Mouse (Mus musculus) intestine, embryonic 15.5 days (tissue): ENCODE measurements around the gene Il1rapl2. TPM values are rescaled to one million over a fixed set of nuclear protein-coding genes. Genes with fewer than 3 reads are reported as not detected.

ENCODE experiments used
- ATAC-seq: fragments of 200-750 bp; cut with Nextera tagmentation; 2 replicates; pipeline ENCODE4 v1.8.0; 2017; ENCODE audit warnings: moderate TSS enrichment, moderate library complexity
- H3K27ac ChIP-seq: fragments of 300-500 bp; sonication (generic); 2 replicates; pipeline ENCODE4 v1.5.1; 2015; ENCODE audit warnings: mild to moderate bottlenecking, inconsistent platforms
- H3K27me3 ChIP-seq: fragments of 300-500 bp; sonication (generic); replicated peaks from 2 replicates; pipeline ENCODE4 v1.6.1; 2015; ENCODE audit warnings: inconsistent platforms
- H3K36me3 ChIP-seq: fragments of 300-500 bp; sonication (generic); 2 replicates; pipeline ENCODE4 v1.6.1; 2015; ENCODE audit warnings: inconsistent platforms
- H3K4me1 ChIP-seq: fragments of 300-500 bp; sonication (generic); replicated peaks from 2 replicates; pipeline ENCODE4 v1.6.1; 2015; ENCODE audit warnings: inconsistent platforms
- H3K4me2 ChIP-seq: fragments of 300-500 bp; sonication (generic); replicated peaks from 2 replicates; pipeline ENCODE4 v1.6.1; 2015; ENCODE audit warnings: mild to moderate bottlenecking, inconsistent platforms
- H3K4me3 ChIP-seq: fragments of 300-500 bp; sonication (generic); replicated peaks from 2 replicates; pipeline ENCODE4 v1.5.1; 2015; ENCODE audit warnings: inconsistent platforms
- H3K9ac ChIP-seq: fragments of 300-500 bp; sonication (generic); 2 replicates; pipeline ENCODE4 v1.6.1; 2015; ENCODE audit warnings: inconsistent platforms
- H3K9me3 ChIP-seq: fragments of 300-500 bp; sonication (generic); 2 replicates; pipeline ENCODE4 v1.6.1; 2016; ENCODE audit warnings: inconsistent platforms
- WGBS: fragments of 180-500 bp; shearing (Covaris S2); methylation state at CpG from one replicate; pipeline ENCODE4 v1.1.7; 2015; 5-methylcytosine and 5-hydroxymethylcytosine counted together
- polyA plus RNA-seq: library from polyadenylated mRNA; unstranded; fragments of >200 nt; fragmentation: Nextera tagmentation; extraction: Ambion mirVana; gene quantifications from 2 replicates; pipeline ENCODE4 v1.2.1, GENCODE M21; 2015

Gene Il1rapl2
- 0.21 and 0.38 TPM in 2 replicates for polyA plus RNA-seq

DNA sequence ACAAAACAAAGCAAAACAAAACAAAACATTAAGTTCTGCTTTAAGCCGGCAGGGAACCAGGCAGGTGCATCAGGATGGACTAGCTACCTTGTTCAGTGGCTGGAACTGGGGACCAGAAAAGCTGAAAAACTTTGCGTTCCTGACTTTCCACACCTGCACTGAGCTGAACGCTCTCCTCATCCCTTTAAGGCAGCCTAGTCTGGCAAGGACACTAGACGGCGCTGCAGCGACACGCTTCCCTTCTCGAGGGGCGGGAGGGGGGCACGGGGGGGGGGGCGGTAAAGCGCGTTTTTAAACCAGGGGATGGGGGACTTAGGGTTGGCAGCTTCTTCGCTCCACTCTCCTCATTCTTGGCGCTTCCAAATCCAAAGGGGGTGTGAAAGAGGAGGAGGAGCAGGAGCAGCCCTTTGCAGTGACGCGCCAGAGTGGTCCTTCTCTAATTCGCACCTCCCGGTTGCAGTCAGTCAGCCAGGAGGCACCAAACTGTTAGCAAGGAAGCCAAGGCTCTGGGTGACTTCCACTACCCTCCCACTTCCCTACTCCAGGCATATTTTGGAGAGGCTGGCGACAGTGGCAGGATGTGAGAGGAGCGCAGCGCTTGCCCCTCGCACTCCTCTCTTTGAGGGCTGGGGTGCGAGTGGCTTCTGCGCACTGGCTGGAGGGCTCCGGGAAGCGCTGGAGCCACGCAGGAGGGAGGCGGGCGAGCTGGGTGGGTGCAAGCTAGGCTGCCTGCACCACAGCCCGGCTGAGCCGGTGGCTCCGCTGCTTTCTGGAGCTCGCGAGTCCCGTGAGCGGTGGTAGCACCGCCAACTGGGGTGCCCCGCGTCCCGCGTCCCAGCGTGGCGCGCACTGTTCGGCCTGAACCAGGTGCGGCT, at the start of gene Il1rapl2:
TSS of gene Il1rapl2 (plus strand) at position 288 of the 875 bp plus-strand sequence.
- no peak within 1 kb of the TSS for H3K27ac ChIP-seq
- peak; percentile 47; the same call in 1 of the 2 replicates for ATAC-seq
- H3K9ac ChIP-seq, result no peak within 1 kb of the TSS
- no peaks in the 10 kb centered on the region for H3K36me3 ChIP-seq
- H3K9me3 ChIP-seq, result no peaks in the 10 kb centered on the region
- H3K4me3 ChIP-seq, result peak within 1 kb of the TSS; percentile 31
- no peaks in the 10 kb centered on the region for H3K4me1 ChIP-seq
- H3K27me3 ChIP-seq, result peaks cover 31% of the 10 kb centered on the region
- WGBS, result 16% methylated on average over 47 of the region's 47 CpGs
- peak within 1 kb of the TSS; percentile 66 for H3K4me2 ChIP-seq

DNA sequence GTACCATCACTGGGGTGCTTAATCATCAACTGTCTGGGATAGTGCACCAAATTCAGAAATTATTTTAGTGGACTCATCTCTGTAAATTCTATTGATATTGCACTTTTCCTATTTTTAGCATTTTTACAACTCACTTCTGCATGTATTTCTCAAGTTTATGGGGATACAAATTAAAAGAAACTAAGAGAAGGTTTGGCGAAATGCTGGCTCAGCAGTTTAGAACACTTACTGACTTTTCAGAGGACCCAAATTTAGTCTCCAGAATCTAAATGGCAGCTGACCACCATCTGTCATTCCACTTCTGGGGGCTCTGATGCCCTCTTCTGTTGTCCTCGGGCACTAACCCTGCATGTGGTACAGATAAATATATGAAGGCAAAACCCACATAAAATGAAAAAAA, 22.1 kb upstream of the Il1rapl2 start:
- Histone ChIP-seq H3K9ac (no peak overlapping the region), H3K4me1 (no peaks in the 10 kb centered on the region), H3K4me3 (no peak overlapping the region), H3K27me3 (no peaks in the 10 kb centered on the region), H3K9me3 (no peaks in the 10 kb centered on the region), H3K4me2 (no peak overlapping the region), H3K36me3 (no peaks in the 10 kb centered on the region), H3K27ac (no peak overlapping the region)
- no peak for ATAC-seq
- WGBS, result 84% methylated on average over 2 of the region's 2 CpGs

DNA sequence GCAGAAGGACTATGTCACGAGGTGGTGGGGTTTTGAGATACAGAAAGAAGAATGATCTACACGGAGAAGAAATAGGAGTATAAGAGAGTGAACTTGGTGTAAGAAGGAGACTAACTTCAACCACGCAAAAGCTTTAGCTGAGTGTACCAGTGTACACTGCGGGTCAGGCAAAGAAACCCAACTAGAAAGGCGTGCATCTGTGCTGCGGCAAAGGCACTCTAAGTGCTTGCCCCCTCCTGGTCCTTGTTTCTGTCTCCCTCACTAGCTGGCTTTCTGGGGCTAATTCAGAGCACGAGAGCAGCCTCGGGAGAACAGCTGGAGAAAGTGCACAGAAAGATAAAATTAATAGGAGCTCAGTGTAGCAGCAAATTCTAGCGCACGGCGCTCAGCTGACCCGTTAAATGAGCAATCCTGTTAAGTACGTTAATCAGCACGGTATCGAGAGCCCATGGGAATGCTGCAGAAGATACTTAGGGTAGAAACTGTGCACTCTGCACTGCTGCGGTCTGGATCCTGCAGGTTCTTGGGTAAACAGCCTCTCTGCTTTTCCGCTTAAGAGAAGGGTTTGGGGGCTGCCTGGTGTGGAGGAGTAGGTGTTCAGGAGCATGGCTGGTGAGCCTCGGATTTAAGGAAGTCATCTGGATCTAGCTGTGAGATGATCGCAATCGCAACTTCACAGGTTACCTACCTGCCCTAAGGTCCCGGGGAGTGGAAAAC, 778 bp upstream of the Il1rapl2 start:
- Histone ChIP-seq H3K4me2 (peak overlapping the region; percentile 66), H3K4me3 (no peak overlapping the region), H3K9me3 (no peaks in the 10 kb centered on the region), H3K4me1 (no peaks in the 10 kb centered on the region), H3K36me3 (no peaks in the 10 kb centered on the region), H3K9ac (no peak overlapping the region), H3K27me3 (peaks cover 31% of the 10 kb centered on the region), H3K27ac (no peak overlapping the region)
- 34% methylated on average over 21 of the region's 21 CpGs for WGBS
- no peak for ATAC-seq

DNA sequence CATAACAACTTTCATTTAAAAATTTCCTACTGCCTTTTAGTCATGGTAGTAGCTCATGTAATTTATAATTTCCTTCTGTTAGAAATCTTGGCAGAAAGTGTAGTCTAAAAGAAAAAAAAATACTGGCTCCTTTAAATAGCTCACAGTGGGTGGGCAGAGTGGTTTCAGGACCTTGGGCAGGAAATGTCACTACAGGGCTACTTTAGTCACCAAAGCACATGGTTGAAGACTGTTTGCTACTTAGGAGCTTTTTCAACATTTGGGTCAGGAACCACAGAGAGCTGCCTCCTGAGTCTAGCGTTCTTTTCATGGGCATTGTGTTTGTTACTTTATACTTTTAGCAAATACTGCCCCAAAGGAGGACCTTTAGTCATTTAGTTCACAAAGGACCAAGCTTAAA, 12.2 kb downstream of the Il1rapl2 start:
- WGBS, result 45% methylated on average over 1 of the region's 1 CpGs
- Histone ChIP-seq H3K9ac (no peak overlapping the region), H3K27ac (no peak overlapping the region), H3K4me2 (no peak overlapping the region), H3K4me3 (no peak overlapping the region), H3K36me3 (no peaks in the 10 kb centered on the region), H3K9me3 (no peaks in the 10 kb centered on the region), H3K27me3 (no peaks in the 10 kb centered on the region), H3K4me1 (no peaks in the 10 kb centered on the region)
- ATAC-seq, result no peak

DNA sequence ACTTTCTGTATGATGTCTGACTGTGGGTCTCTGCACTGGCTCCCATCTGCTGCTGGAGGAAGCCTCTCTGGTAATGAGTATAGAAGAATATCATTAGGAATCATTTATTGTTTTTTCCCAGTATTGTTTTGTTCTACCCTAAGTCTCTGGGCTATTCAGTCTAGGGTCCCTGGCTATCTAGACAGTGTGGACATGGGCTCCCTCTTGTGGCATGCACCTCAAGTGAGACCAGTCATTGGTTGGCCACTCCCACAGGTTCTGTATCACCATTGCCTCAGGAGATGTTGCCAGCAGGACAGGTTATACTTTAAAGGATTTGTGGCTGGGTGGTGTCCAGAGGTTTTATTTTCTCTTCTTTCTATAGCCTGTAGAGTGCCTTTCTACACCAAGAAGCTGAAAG, 50.3 kb downstream of the Il1rapl2 start:
- H3K4me1 ChIP-seq, result no peaks in the 10 kb centered on the region
- H3K4me2 ChIP-seq, result no peak overlapping the region
- no peak for ATAC-seq
- no peaks in the 10 kb centered on the region for H3K9me3 ChIP-seq
- no peaks in the 10 kb centered on the region for H3K27me3 ChIP-seq
- H3K9ac ChIP-seq, result no peak overlapping the region
- H3K4me3 ChIP-seq, result no peak overlapping the region
- no peak overlapping the region for H3K27ac ChIP-seq
- no peaks in the 10 kb centered on the region for H3K36me3 ChIP-seq

DNA sequence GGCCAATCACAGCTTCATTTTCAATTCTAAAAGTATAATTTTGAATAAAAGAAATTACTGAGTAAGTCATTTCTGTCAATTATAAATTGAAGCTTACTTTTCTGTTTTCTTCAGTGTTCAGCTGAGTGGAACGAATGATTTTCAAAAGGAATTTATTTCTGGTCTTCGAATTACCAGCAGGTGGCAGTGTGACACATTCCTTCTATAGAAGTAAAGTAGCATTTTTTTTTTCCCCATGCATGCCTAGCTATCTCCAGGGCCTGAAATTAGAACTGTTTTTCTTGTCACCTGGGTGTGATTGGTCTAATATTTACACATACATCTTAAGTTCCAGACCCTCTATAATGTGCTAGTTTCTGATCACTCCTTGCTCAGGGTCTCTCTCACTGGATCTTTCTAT, 96.6 kb downstream of the Il1rapl2 start:
- Histone ChIP-seq H3K9me3 (no peaks in the 10 kb centered on the region), H3K9ac (no peak overlapping the region), H3K27me3 (no peaks in the 10 kb centered on the region), H3K4me3 (no peak overlapping the region), H3K4me1 (no peaks in the 10 kb centered on the region), H3K36me3 (no peaks in the 10 kb centered on the region), H3K4me2 (no peak overlapping the region), H3K27ac (no peak overlapping the region)
- WGBS, result 15% methylated on average over 2 of the region's 2 CpGs
- no peak for ATAC-seq

DNA sequence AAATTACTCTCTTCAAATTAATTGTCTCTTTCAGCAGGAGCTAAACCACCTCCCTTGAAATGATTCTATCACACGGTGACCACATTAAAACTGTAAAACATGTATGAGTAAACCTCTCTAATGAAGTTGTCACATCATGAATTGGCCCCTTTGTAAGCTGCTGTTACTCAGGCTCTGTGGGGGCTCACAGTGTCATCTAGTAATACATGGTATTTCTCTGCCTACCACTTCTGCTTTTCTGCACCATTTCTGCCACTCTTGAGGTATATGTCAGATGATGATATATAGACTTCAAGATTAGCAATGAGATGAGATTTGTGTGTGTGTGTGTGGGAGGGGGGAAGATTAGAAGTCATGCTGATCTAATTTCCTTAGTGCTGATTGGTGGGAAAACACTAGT, 117.6 kb downstream of the Il1rapl2 start:
- Histone ChIP-seq H3K36me3 (no peaks in the 10 kb centered on the region), H3K4me2 (no peak overlapping the region), H3K27ac (no peak overlapping the region), H3K27me3 (no peaks in the 10 kb centered on the region), H3K9me3 (no peaks in the 10 kb centered on the region), H3K9ac (no peak overlapping the region), H3K4me3 (no peak overlapping the region), H3K4me1 (no peaks in the 10 kb centered on the region)
- ATAC-seq, result no peak
- 81% methylated on average over 1 of the region's 1 CpGs for WGBS

DNA sequence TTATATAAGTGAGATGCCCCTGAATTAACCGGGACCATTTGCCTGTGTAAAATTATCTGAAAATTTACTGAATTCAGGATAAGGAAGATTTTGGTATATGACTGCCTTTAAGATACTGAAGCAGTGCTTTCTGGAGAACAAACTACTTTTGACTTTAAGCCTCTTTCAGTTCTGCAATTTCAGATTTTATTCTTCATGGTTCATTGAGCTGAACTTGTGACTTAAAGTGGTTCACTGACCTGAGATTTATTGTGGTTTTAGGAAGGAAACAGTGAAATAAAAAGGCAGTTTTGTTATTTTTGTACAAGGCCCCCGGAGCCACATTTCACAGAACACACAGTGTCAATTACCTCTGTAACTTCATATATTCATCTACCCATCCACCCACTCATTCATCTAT, 129.6 kb downstream of the Il1rapl2 start:
- WGBS, result 88% methylated on average over 2 of the region's 2 CpGs
- Histone ChIP-seq H3K4me2 (no peak overlapping the region), H3K36me3 (no peaks in the 10 kb centered on the region), H3K4me3 (no peak overlapping the region), H3K9ac (no peak overlapping the region), H3K27me3 (no peaks in the 10 kb centered on the region), H3K9me3 (no peaks in the 10 kb centered on the region), H3K4me1 (no peaks in the 10 kb centered on the region), H3K27ac (no peak overlapping the region)
- ATAC-seq, result no peak

DNA sequence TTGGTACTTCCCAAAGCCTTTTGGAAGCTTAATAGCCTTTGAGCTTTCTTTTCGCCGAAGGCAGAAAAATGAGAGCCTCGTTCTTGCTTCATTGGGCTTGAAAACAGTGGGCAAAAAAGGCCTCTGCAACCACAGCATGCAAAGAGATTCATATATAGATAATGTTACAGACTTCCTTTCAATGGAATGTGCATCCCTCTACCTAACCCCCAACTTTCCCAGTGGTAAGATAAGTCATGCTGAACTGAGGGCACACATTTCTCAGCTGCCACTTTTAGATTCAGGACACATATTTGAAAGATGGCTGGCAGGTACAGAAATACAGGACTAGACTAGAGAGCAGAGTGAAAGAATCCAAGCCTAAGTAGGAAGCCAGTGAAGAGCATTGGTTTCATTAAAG, 185.1 kb downstream of the Il1rapl2 start:
- Histone ChIP-seq H3K36me3 (no peaks in the 10 kb centered on the region), H3K4me1 (no peaks in the 10 kb centered on the region), H3K4me3 (no peak overlapping the region), H3K9me3 (no peaks in the 10 kb centered on the region), H3K27ac (no peak overlapping the region), H3K4me2 (no peak overlapping the region), H3K27me3 (no peaks in the 10 kb centered on the region), H3K9ac (no peak overlapping the region)
- 83% methylated on average over 3 of the region's 3 CpGs for WGBS
- ATAC-seq, result no peak

DNA sequence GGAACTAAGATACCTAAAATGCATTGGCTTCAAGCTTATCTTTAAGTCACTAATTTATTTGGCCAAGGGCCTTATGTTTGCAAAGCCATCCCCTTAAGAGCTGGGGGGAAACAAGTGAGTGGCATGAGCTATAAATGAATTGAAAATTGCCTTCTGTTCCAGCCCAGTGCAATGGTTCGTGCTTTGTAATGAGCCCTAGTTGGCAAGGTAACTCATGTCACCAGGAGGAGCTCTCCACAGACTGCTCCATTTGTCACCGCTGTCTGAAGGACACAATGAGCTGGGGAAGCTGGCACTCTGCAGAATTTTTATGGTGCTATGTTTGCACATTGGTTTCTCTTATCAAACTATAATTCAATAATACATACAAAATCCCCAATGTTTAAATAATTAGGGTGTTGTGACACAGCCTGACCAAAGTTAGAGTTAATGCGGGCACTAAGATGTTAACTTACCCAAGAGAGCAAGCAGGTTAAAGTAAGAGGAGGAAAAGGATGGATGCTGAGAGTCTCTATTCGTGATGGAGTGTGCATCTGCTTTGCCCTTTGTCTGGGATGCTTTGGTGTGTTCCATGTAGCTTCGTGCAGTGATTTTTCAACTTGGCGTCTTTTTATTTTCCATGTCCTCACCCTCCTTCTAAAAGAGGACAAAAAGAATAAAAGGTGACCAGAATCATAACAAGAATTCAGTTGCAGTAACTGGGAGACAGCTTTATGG, 235.2 kb downstream of the Il1rapl2 start:
- no peaks in the 10 kb centered on the region for H3K9me3 ChIP-seq
- no peaks in the 10 kb centered on the region for H3K36me3 ChIP-seq
- no peak overlapping the region for H3K4me3 ChIP-seq
- H3K9ac ChIP-seq, result no peak overlapping the region
- no peak for ATAC-seq
- WGBS, result 61% methylated on average over 6 of the region's 6 CpGs
- H3K27ac ChIP-seq, result no peak overlapping the region
- H3K27me3 ChIP-seq, result no peaks in the 10 kb centered on the region
- H3K4me1 ChIP-seq, result no peaks in the 10 kb centered on the region
- no peak overlapping the region for H3K4me2 ChIP-seq

DNA sequence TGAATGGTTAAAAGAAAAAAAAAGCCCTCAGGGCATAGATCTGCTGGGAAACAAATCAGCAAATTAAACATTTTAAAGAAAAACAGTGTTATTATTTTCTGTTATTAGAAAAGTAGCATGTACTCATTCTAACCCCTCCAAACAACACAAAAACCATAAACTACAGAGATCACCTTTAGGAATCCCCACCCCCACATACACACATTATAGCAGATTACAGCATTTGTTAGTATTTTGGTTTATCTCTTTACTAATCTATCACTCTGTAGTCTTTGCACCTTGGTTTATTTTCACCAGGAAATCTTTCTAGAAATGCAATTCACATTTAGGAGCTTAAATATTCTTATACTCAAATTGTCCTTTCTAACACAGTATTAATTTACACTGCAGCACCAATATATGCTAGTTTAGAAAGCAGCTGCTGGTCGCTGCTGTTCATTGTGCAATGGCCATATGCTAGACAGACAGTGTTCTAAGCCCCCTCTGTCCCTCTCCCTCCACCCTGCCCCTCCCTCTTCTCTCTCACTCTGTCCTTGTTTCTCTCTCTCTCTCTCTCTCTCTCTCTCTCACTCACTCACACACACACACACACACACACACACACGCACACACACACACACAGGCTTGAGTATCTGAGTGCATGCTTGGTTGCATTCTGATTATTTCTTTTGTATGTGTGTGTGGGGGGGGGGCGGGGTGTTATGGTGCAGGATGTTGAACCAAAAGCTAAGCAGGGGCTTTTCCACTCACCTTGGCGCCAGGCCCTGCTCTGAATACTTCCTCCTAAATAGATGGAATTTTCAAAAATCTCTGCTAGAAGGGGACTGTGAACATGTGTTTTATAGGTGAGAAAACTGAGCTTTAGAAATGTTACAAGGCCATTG, 236.1 kb downstream of the Il1rapl2 start:
- H3K4me2 ChIP-seq, result no peak overlapping the region
- H3K9me3 ChIP-seq, result no peaks in the 10 kb centered on the region
- H3K36me3 ChIP-seq, result no peaks in the 10 kb centered on the region
- no peak overlapping the region for H3K4me3 ChIP-seq
- H3K27ac ChIP-seq, result no peak overlapping the region
- no peak overlapping the region for H3K9ac ChIP-seq
- 71% methylated on average over 4 of the region's 4 CpGs for WGBS
- no peak for ATAC-seq
- no peaks in the 10 kb centered on the region for H3K4me1 ChIP-seq
- H3K27me3 ChIP-seq, result no peaks in the 10 kb centered on the region

DNA sequence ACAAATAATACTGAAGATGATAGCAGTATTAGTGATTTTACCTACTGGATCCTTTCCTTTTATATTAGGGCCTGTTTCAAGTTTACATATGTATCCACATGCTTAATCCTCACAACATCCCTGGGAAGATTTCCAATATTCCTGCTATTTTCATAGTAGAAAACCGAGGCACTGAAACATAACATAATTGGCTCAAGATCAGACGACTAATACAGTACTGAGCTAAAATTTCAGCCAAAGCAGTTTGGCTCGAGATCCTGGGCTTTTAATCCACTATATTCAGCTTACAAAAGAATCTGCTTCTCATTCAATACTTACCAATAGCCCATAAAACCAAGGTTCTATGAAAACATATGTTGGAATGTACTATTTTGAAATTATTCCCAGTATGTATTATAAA, 239.1 kb downstream of the Il1rapl2 start:
- Histone ChIP-seq H3K4me2 (no peak overlapping the region), H3K9ac (no peak overlapping the region), H3K27ac (no peak overlapping the region), H3K9me3 (no peaks in the 10 kb centered on the region), H3K4me3 (no peak overlapping the region), H3K36me3 (no peaks in the 10 kb centered on the region), H3K4me1 (no peaks in the 10 kb centered on the region), H3K27me3 (no peaks in the 10 kb centered on the region)
- WGBS, result 68% methylated on average over 3 of the region's 3 CpGs
- ATAC-seq, result no peak
